Mouse (Mus musculus): ENCODE results near the gene Gstm7. TPM values are rescaled to one million over a fixed set of nuclear protein-coding genes. Genes with fewer than 3 reads are reported as not detected.

Gstm7 gene
- total and polyA plus RNA-seq, 2 experiments from 2014 or later = 36.4 to 38.3 TPM

- no peak overlapping the region for H3K9ac ChIP-seq (replicated peaks; ENCODE audit: low read length, poor library complexity, severe bottlenecking)
- ATAC-seq (ENCODE audit: low FRiP score) (no peak), DNase-seq (ENCODE audit: low spot score) (no peak)
- H3K4me3 ChIP-seq (ENCODE audit: low read depth, low read length) = no peak overlapping the region
- no peaks in the 10 kb centered on the region for H3K27me3 ChIP-seq (ENCODE audit: insufficient read depth, low read length)
- 94% methylated on average over 3 of the region's 3 CpGs for WGBS
- H3K27ac ChIP-seq (ENCODE audit: low read depth, low read length) = no peak overlapping the region
- no peak for TF ChIP-seq CTCF (IDR thresholded peaks at IDR 0.05)
- no peak overlapping the region for H3K4me2 ChIP-seq (ENCODE audit: low read depth, low read length, poor library complexity, severe bottlenecking)
- no peaks in the 10 kb centered on the region for H3K9me3 ChIP-seq (ENCODE audit: low read length)
- H3K36me3 ChIP-seq (ENCODE audit: insufficient read depth, low read length) = no peaks in the 10 kb centered on the region
- H3K4me1 ChIP-seq (ENCODE audit: insufficient read depth, low read length) = no peaks in the 10 kb centered on the region
These were observed 6.3 kb downstream of the Gstm7 start for GRCm38 (mm10) chr3:107925335-107925734.

GRCm38 (mm10) chr3:107920348-107920747 is 11.3 kb downstream of the Gstm7 start:
- H3K27ac ChIP-seq (ENCODE audit: low read depth, low read length) = no peak overlapping the region
- no peaks in the 10 kb centered on the region for H3K4me1 ChIP-seq (ENCODE audit: insufficient read depth, low read length)
- H3K9me3 ChIP-seq (ENCODE audit: low read length) = no peaks in the 10 kb centered on the region
- ATAC-seq (ENCODE audit: low FRiP score) (no peak), DNase-seq (ENCODE audit: low spot score) (no peak)
- H3K4me3 ChIP-seq (ENCODE audit: low read depth, low read length) = no peak overlapping the region
- H3K4me2 ChIP-seq (ENCODE audit: low read depth, low read length, poor library complexity, severe bottlenecking) = no peak overlapping the region
- TF ChIP-seq CTCF (IDR thresholded peaks at IDR 0.05) = no peak
- 97% methylated on average over 5 of the region's 5 CpGs for WGBS
- H3K36me3 ChIP-seq (ENCODE audit: insufficient read depth, low read length) = no peaks in the 10 kb centered on the region
- H3K9ac ChIP-seq (replicated peaks; ENCODE audit: low read length, poor library complexity, severe bottlenecking) = no peak overlapping the region
- no peaks in the 10 kb centered on the region for H3K27me3 ChIP-seq (ENCODE audit: insufficient read depth, low read length)

- WGBS = 62% methylated on average over 7 of the region's 7 CpGs
- peak; percentile 88 for TF ChIP-seq CTCF (IDR thresholded peaks at IDR 0.05)
- Histone ChIP-seq H3K9ac (replicated peaks; ENCODE audit: low read length, poor library complexity, severe bottlenecking) (no peak overlapping the region), H3K4me2 (ENCODE audit: low read depth, low read length, poor library complexity, severe bottlenecking) (no peak overlapping the region), H3K27ac (ENCODE audit: low read depth, low read length) (no peak overlapping the region), H3K36me3 (ENCODE audit: insufficient read depth, low read length) (no peaks in the 10 kb centered on the region), H3K9me3 (ENCODE audit: low read length) (no peaks in the 10 kb centered on the region), H3K4me1 (ENCODE audit: insufficient read depth, low read length) (no peaks in the 10 kb centered on the region), H3K27me3 (ENCODE audit: insufficient read depth, low read length) (no peaks in the 10 kb centered on the region), H3K4me3 (ENCODE audit: low read depth, low read length) (no peak overlapping the region)
- DNase-seq (ENCODE audit: low spot score) (peak; percentile 77), ATAC-seq (ENCODE audit: low FRiP score) (no peak)
These were observed 13.7 kb downstream of the Gstm7 start for GRCm38 (mm10) chr3:107917783-107918408.

- 83% methylated on average over 3 of the region's 3 CpGs for WGBS
These were observed 14.5 kb downstream of the Gstm7 start for GRCm38 (mm10) chr3:107917097-107917496.

DNA sequence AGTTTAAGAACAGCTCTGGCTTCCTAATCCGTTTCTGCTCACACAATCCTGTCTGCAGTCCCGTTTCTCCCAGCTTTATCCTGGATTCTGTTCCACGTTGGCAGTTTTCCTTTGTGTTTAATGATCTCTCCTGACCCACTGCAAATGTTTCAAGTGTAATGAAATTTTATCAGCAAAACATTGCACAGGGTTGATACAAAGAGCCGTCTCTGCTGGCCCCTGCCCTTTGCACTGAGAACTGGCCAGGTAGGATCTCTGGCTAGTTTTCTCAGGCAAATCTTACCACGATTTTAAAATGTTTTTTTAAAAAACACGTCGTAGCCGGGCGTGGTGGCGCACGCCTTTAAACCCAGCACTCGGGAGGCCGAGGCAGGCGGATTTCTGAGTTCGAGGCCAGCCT is 14.9 kb downstream of the Gstm7 start:
- ATAC-seq (ENCODE audit: low FRiP score) (no peak), DNase-seq (ENCODE audit: low spot score) (no peak)
- no peak overlapping the region for H3K27ac ChIP-seq (ENCODE audit: low read depth, low read length)
- no peak overlapping the region for H3K4me2 ChIP-seq (ENCODE audit: low read depth, low read length, poor library complexity, severe bottlenecking)
- H3K9me3 ChIP-seq (ENCODE audit: low read length) = no peaks in the 10 kb centered on the region
- 76% methylated on average over 15 of the region's 15 CpGs for WGBS
- TF ChIP-seq CTCF (IDR thresholded peaks at IDR 0.05) = no peak
- H3K4me3 ChIP-seq (ENCODE audit: low read depth, low read length) = no peak overlapping the region
- no peaks in the 10 kb centered on the region for H3K27me3 ChIP-seq (ENCODE audit: insufficient read depth, low read length)
- H3K36me3 ChIP-seq (ENCODE audit: insufficient read depth, low read length) = no peaks in the 10 kb centered on the region
- H3K9ac ChIP-seq (replicated peaks; ENCODE audit: low read length, poor library complexity, severe bottlenecking) = no peak overlapping the region
- no peaks in the 10 kb centered on the region for H3K4me1 ChIP-seq (ENCODE audit: insufficient read depth, low read length)

More at GRCm38 (mm10) chr3:107917097-107917496, 14.5 kb downstream of the Gstm7 start:
- H3K4me3 ChIP-seq (ENCODE audit: low read depth, low read length) = no peak overlapping the region
- H3K9me3 ChIP-seq (ENCODE audit: low read length) = no peaks in the 10 kb centered on the region
- no peaks in the 10 kb centered on the region for H3K4me1 ChIP-seq (ENCODE audit: insufficient read depth, low read length)
- TF ChIP-seq CTCF (IDR thresholded peaks at IDR 0.05) = peak; percentile 57
- DNase-seq (ENCODE audit: low spot score) (no peak), ATAC-seq (ENCODE audit: low FRiP score) (no peak)
- no peak overlapping the region for H3K27ac ChIP-seq (ENCODE audit: low read depth, low read length)
- no peak overlapping the region for H3K9ac ChIP-seq (replicated peaks; ENCODE audit: low read length, poor library complexity, severe bottlenecking)
- H3K36me3 ChIP-seq (ENCODE audit: insufficient read depth, low read length) = no peaks in the 10 kb centered on the region
- no peaks in the 10 kb centered on the region for H3K27me3 ChIP-seq (ENCODE audit: insufficient read depth, low read length)
- H3K4me2 ChIP-seq (ENCODE audit: low read depth, low read length, poor library complexity, severe bottlenecking) = no peak overlapping the region

GRCm38 (mm10) chr3:107905942-107906341 is 25.7 kb downstream of the Gstm7 start:
- ATAC-seq (ENCODE audit: low FRiP score) = no peak
- no peak overlapping the region for H3K4me3 ChIP-seq (ENCODE audit: low read depth, low read length)

More at GRCm38 (mm10) chr3:107905942-107906341, 25.7 kb downstream of the Gstm7 start:
- DNase-seq (ENCODE audit: low spot score) = no peak
- Histone ChIP-seq H3K27ac (ENCODE audit: low read depth, low read length) (no peak overlapping the region), H3K27me3 (ENCODE audit: insufficient read depth, low read length) (no peaks in the 10 kb centered on the region), H3K36me3 (ENCODE audit: insufficient read depth, low read length) (no peaks in the 10 kb centered on the region), H3K4me1 (ENCODE audit: insufficient read depth, low read length) (no peaks in the 10 kb centered on the region), H3K4me2 (ENCODE audit: low read depth, low read length, poor library complexity, severe bottlenecking) (no peak overlapping the region), H3K9me3 (ENCODE audit: low read length) (no peaks in the 10 kb centered on the region), H3K9ac (replicated peaks; ENCODE audit: low read length, poor library complexity, severe bottlenecking) (no peak overlapping the region)
- WGBS = 62% methylated on average over 6 of the region's 6 CpGs
- no peak for TF ChIP-seq CTCF (IDR thresholded peaks at IDR 0.05)

Data from midbrain, postnatal 0 days (tissue).